Mouse (Mus musculus): Measurements from ENCODE around the gene Snrnp40. TPM values are rescaled to one million over a fixed set of nuclear protein-coding genes. Genes with fewer than 3 reads are reported as not detected.
A peak's percentile ranks its signal among the peaks of the same experiment; 100 is the strongest.

Snrnp40 gene
- total RNA-seq (2021): 10 to 100 TPM; 42.4 to 46.1 TPM

DNA sequence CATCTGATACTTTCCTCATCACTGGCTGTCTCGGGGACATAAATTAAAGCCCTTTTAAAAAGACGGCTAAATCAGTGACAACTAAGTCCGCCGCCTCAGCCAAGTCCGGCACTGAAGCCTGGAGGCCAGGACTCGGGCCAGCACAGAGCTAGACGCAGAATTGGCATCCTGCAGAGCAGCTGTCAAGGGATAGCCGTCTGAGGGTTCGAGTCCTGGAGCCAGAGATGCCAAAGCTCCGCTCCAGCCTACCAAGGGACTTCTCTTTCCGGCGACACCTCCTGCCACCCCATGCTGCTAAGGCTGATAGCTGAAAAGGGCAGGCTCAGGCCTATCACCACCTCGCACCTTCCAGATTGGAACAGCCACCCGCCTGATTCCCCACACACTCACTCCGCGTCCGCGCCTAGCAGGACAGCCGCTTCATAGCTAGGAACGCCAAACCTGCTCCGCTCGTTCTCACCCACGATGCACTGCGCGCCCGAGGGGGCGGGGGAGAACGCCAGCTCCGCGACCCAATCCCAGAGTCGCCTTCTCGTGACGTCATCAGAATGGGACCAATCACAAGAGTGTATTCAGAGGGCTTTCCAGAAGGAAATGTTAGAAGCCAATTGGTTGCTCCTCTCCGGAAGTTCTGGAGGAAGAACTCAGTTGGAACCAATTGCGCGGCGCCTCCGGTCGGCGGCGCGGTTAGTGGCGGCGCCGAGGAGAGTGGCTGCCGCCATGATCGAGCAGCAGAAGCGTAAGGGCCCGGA, at the start of gene Snrnp40, which contains the start of gene Zcchc17:
TSS of gene Snrnp40 (plus strand) at position 647 of the 752 bp plus-strand sequence.
TSS of gene Zcchc17 (minus strand) at position 458 of the 752 bp plus-strand sequence.
- intact Hi-C loops (cut with DNase I): no loop called here
- peak; percentile 99 for DNase-seq

DNA sequence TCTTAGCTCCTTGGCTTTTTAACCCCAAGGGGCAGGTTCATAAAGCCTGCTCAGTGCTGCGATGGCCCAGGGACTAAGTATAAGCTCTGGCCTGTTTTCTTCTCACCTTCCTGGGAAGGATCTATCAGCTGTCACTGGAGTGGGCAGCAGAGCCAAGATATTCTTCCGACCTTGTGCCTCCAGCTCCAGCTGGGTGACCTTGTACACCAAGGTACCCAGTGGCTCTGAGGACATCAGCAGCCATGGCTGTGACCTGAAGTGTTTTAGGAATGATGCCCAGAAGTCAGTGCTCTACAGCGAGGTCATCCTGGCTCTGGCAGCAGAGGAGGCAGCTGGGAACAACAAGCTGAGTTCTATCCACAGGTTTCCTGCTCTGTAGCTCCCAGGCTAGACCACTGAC, 47.4 kb upstream of the Snrnp40 start:
- intact Hi-C loops (cut with DNase I): no loop called here

DNA sequence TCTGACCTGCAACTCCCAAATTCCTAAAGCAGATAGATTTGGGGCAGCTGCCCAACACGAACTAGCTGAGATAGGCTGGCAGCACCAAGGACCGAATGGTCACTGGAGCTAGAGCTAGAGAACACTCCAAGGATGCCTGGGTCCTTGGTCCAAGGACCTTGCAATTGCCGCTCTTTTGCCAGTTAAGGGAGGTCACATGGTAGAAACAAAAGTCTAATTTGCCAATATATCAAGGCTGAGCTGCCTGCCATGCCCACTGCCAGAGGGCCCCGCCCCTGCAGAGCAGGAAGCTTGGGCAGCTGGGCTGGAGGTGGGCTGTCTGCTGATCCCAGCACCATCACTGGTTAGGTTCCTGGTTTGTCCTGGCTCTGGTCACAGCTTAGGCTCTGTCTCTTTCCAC, 46.4 kb upstream of the Snrnp40 start:
- no peak for DNase-seq
- intact Hi-C loops (cut with DNase I): no loop called here

More for the DNA sequence above, 47.4 kb upstream of the Snrnp40 start:
- no peak for DNase-seq

DNA sequence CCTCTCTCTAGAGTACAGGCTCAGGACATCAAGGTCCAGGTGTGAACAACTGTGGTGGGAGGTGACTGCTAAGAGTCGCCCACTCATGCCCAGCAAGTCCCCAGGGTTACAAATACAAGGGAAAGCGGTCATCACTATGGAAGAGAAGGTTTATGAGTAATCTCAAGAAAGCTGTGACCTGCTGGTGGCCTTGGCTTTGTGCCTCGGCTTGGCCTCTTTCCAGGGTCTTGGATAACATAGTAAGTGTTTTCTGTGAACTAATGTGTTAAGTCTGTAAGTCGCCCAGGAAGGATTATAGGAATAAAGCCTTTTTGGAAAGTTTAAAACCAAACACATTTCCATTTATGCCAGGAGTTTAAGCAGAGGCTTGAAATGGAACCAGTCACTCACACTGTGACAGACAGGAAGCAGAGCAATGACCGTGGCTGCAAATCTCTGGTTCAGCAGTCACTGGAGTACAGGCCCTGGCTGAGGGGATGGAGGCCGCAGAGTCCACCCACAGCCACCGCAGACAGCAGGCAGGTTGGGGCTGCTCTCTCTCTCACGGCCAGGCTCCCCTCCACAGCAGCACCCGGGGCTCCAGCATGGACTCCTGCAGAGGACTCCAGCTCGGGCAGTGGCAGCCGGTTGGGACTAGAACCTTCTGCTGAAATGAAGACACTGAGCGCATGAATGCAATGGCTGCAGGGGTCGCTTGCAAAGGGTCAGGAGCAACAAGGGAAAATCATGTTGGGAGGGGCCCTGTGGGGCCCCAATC, 44.0 kb upstream of the Snrnp40 start:
- DNase-seq: peak; percentile 62

DNA sequence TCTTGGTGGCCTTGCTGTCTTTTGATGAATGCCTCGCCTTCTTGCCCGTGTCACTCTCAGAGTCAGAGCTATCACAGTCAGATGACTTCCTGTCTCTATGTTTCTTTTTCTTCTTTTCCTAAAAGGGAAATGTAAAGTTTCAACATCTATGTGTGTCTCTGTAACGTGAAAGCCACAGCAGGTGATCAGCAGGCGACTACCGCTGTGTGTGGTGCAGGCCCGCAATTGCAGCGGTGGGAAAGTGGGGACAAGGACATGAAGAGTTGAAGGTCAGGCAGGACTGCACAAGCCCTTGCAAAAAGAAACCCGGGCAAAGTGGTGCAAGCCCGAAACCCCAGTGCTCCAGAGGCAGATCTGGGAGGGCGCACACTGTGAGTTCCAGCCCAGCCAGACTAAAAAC, 43.2 kb upstream of the Snrnp40 start:
- DNase-seq: no peak
- intact Hi-C loops (cut with DNase I): no loop called here

More for the DNA sequence above, 44.0 kb upstream of the Snrnp40 start:
- intact Hi-C loops (cut with DNase I): no loop called here

DNA sequence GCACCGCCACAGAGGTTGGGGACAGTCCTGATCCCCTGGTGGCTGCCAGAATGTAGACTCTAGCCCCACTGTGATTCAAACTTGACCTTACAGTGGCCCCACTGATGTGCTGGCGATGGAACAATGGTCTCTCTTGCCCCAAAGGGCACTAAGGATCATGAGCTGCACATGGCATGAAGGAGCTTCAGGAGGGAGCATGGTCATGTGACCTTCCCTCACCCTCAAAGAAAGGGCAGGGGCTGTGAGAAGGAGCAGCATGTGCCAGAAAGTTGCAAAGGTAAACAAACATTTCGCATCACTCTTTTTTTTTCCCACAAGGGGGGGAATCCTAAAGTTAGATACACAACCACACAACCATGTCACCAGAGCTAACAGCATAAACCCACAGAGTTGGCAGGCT, 41.8 kb upstream of the Snrnp40 start:
- intact Hi-C loops (cut with DNase I): no loop called here

DNA sequence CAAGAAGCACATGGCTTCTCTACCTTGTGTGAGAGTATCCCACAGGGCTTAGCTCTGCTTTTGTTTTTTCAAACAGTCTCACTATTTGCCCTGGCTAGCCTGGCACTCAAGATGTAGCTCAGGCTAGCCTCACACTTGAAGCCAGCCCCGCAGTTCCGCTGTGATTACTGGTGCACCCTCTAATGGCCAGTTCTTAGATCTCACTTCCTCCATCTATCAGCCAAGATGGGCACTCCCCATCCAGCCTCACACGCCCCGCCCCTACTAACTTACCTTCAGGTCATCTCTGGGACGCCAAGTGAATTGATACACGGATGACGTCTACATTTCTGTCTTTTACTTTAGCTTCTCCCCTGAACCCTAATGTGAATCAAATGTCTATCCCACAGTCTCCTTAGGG, 40.4 kb upstream of the Snrnp40 start:
- intact Hi-C loops (cut with DNase I): no loop called here
- DNase-seq: no peak

More for the DNA sequence above, 41.8 kb upstream of the Snrnp40 start:
- no peak for DNase-seq

DNA sequence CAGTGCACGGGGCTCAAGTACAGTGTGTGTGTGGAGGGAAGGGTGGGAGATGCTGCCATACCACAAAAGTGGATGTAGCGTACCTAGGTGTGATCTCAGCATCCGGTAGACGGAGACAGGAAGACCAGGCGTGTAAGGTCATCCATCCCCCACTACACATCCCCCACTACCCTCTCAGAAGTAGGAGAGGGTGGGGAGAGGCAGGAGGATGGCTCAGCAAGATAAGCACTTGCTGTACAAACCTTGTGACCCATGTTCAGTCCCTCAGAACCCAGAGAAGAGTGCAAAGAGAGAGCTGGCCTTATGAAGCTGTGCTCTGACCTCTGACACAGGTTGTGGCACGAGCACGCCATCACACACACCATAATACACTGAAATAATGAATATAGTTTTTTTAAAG, 38.3 kb upstream of the Snrnp40 start:
- intact Hi-C loops (cut with DNase I): no loop called here
- DNase-seq: no peak

DNA sequence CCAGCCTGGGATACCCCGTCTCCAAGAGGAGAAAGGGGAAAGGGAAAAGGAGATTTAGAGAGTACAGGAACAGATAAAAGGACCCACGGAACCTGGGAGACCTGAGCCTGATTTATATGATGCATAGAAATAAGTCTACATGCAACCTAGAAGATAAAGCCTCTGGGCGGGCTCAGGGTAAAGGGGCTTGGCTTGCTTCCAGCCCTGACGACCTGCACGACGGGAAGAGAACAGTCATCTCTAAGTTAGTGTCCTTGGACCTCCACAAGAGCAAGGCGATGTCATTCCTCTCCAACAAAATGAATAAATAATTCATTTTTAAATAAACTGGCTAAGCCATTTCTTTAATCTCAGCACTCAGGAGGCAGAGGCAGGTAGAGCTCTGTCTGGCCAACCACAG, 37.4 kb upstream of the Snrnp40 start:
- intact Hi-C loops (cut with DNase I): no loop called here
- DNase-seq: no peak

DNA sequence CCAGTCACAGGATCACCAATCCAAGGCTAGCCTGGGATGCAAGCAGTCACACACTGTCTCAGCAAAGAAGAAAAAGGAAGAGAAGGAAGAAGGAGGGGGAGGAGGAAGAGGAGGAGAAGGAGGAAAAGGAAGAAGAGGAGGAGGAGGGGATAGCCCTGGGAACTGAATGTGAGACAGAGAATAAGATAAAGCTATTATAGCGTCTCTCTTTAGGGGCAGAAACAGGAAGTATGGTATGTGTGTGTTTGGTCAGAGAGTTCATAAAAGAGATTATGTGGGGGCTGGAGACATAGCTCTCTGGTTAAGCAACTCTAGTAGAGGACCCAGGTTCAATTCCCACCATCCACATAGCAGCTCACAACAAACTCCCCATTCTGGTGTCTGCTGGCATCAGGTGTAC, 36.8 kb upstream of the Snrnp40 start:
- intact Hi-C loops (cut with DNase I): no loop called here
- no peak for DNase-seq

DNA sequence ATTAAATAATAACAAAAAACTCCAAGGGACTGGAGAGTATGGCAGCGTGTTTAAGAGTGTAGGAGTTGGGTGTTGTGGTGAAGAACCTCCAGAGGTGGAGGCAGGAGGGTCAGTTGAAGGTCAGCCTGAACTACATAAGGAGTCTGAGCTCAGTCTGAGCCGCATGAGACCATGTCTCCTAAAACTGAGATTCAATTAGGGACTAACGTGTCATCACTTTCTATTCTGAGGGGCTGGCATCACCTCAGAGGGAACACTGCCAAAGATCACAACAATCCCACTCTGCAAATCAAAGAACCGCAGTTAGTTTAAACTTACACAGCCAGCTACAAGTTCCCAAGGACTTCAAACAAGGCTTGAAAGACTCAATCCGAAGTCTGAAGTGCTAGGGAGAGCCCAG, 36.3 kb upstream of the Snrnp40 start:
- intact Hi-C loops (cut with DNase I): no loop called here
- no peak for DNase-seq

DNA sequence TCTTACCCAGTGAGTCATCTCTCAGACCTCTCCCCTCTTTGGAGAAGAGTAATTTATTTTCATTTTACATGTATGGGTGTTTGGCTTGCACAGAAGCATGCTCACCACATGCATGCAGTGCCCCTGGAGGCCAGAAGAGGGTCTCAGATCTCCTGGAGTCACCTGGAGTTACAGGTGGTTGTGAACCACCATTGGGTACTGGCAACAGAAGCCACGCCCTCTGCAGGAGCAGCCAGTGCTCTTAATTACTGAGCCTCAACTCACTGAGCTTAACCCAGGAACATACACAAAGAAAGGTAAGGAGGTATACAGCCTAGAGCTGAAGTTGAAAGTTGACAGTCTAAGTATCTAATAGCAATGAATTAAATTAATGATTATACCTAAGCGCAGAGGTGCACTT, 34.5 kb upstream of the Snrnp40 start:
- intact Hi-C loops (cut with DNase I): no loop called here

DNA sequence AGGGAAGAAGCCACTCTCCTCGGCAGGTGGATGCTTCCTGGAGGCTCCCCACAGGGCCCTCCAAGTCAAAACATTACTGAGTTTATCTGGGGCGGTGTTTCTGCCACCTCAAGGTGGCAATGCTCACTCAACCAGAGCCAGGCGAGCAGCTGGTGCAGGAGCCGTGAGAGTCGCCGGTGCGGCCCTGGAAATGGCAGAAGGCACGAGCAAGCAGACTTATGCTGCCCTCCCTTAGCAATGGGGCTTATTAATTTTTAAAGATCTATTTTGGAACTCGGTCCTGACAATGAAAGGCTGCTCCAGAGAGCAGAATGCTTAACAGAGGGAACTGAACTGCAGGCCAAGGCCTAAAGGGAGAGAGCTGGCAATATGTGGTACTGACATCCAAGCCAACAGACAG, 32.6 kb upstream of the Snrnp40 start:
- DNase-seq: peak; percentile 45
- intact Hi-C loops (cut with DNase I): no loop called here

More for the DNA sequence above, 34.5 kb upstream of the Snrnp40 start:
- DNase-seq: no peak

DNA sequence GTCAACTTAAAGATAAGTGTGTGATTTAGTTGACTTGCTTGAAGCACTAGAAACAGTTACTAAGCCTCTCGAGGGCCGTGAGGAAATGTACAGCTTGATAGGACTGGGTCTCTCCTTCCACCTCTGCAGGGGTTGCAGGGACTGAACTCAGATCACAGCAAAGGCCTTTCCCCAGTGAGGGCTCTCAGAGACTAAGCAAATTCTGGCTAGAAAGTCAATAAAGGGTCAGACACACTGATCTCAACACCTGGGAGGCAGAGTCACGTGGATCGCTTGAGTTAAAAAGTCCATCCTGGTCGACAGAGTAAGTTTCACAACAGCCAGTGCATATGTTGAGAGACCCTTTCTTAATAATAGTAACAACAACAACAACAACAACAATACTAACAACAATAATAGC, 24.1 kb upstream of the Snrnp40 start:
- intact Hi-C loops (cut with DNase I): no loop called here
- DNase-seq: no peak

DNA sequence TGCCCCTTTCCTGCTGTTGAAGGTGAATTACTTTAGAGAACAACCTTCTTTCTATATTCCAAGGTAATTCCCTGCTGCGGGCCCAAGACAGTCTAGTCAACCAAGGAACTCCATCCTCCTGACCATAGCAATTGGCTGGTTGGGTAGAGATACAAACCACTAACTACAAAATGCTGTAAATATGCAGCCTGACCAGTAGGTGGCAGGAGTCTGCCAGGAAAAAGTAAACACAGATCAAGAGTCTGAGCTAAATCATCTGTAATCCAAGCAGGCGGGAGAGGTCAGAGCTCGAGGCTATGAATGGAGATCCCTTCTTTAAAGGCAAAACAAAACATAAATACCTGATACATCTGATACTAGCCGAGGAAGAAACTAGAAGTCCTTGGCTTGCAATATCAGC, 18.2 kb upstream of the Snrnp40 start:
- intact Hi-C loops (cut with DNase I): loop anchor here (5.0 kb wide), 1 partner anchor 606 kb away; no protein-coding TSS in a partner anchor

DNA sequence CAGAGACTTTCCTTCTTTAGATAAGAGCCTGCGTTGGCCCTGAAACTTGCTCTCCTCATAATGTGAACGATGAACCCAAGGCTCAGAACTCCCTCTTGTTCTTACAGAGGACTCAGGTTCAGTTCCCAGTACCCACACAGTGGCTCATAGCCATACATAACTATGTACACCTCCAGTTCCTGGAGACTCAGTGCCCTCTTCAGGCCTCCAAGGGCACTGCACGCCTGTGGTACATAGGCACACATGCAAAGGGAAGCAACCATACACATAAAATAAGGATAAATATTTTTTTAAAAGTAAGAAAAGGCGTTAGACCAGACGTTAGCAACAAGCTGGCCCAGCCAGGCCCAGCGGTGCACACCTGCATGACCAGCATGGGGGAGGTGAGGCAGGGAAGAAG, 10.3 kb upstream of the Snrnp40 start:
- intact Hi-C loops (cut with DNase I): no loop called here

More for the DNA sequence above, 18.2 kb upstream of the Snrnp40 start:
- peak; percentile 31 for DNase-seq

DNA sequence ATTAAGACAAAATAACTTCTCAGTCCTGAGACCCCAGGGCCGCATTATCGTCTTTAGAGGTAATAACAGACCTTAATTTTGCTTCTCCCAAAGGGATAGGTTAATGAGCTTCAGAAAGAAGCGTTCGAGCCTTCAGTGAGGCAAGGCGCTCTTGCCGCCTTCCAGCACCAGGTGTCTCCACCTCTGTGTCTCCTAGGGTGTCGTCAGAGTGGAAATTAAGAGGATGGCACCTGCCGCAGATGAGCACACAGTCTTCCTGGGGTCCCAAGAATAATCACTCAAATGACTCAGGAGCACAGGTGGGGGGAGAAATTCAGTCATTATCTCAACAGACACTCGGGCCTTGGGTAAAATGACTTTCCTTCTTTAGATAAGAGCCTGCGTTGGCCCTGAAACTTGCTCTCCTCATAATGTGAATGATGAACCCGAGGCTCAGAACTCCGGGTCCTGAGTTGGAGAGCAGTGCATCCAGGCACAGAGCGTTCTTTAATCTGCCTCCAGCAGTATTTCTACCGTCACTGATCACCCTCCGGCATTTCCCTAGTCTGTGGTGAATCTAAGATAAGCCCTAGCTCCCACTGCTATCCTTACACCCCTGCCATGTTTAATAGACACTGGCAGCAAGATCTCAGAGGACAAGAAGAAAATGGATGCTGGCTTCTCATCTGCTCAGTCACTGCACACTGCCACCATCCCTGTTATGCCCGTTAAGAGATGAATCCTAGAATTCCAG, 9.1 kb upstream of the Snrnp40 start:
- DNase-seq: no peak
- intact Hi-C loops (cut with DNase I): no loop called here

More for the DNA sequence above, 10.3 kb upstream of the Snrnp40 start:
- no peak for DNase-seq

DNA sequence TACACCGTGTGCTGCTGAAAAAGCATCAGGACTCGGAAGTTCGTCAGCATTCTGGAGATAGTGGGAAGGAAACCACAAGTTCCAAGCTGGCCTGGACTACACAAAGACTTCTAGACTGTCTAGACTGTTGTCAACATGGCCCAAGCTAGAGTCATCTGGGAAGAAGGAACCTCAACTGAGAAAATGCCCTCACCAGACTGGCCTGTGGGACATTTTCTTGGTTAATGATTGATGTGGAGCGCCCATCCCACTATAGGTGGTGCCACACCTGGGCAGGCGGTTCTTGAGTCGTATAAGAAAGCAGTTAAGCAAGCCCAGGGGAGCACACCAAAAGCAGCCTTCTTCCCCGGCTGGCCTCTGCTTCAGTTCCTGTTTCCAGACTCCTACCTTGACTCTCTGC, 7.3 kb upstream of the Snrnp40 start:
- no peak for DNase-seq

DNA sequence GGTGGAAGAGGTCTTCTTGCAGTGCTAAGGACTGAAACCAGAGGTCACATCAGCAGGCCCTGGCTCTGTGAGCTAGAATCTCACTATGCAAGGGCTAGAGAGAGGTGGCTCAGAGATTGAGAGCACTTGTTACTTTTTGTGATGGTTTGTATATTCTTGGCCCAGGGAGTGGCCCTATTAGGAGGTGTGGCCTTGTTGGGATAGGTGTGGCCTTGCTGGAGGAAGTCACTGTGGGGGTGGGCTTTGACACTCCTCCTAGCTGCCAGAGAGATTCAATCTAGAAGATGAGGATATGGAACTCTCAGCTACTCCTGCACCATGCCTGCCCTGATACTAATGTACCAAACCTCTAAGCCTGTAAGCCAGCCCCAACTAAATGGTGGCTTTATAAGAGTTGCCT, 2.0 kb upstream of the Snrnp40 start:
- intact Hi-C loops (cut with DNase I): no loop called here
- no peak for DNase-seq

More for the DNA sequence above, 7.3 kb upstream of the Snrnp40 start:
- intact Hi-C loops (cut with DNase I): no loop called here

DNA sequence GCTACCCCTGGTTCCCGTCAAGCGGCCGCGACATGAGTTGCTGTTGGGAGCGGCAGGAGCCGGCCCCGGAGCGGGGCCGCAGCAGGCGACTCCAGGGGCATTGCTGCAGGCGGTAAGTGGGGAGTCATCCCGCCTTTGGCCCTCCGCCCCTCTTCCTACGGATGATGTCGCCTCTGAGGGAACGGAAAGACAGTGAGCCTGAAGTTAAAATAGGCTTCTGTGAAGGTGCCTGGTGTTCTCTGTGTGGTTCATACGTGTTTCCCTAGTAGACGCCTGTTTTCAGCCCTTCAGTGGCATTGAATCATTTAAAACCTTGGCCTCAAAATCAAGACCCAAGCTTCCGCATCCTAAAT, 282 bp downstream of the Snrnp40 start:
- intact Hi-C loops (cut with DNase I): no loop called here
- DNase-seq: no peak

DNA sequence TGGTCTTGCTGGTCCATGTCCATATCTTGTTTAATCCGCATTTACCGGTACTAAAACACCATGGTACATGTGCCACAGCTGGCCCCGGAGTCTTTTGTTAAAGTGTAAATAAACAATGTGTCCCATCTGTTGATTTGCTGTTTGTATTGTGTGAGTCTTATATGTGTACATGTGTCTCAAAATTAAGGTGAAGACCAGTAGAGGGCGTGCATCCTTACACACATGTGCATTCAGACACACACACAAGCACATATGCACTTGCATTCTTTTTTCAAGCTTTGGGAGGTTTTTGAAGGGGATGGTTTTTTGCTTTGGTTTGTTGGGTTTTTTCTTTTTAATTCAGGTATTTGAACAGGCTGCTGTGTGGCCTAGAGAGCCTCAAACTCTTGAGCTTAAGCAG, 16.7 kb downstream of the Snrnp40 start:
- no peak for DNase-seq
- intact Hi-C loops (cut with DNase I): no loop called here
